8 mouse cellular contexts compared by ENCODE assay signal in genomic region chr14:19041984-19042760, GRCm38 (mm10).
DNase-seq lines count a peak whose midpoint lies in the region; ATAC-seq and TF ChIP-seq lines count a peak whose summit lies in the region.

No protein-coding gene starts in this region.

- peak overlapping the region; percentile 46 for H3K9ac ChIP-seq in limb, embryonic 14.5 days (ENCODE audit: low read depth, low read length, severe bottlenecking)
- H3K9ac ChIP-seq in midbrain, embryonic 15.5 days = peak overlapping the region; percentile 42

- no peak for TF ChIP-seq POLR2A in limb, embryonic 14.5 days (IDR thresholded peaks at IDR 0.05; ENCODE audit: borderline replicate concordance, extremely low read depth, insufficient read depth, insufficient read length)

- H3K9me3 ChIP-seq in limb, embryonic 14.5 days (ENCODE audit: control insufficient read depth, low read length) = no peaks in the 10 kb centered on the region
- H3K9me3 ChIP-seq in midbrain, embryonic 15.5 days = no peaks in the 10 kb centered on the region

- DNase-seq in spleen, postnatal 4 days (ENCODE audit: low spot score in 2 of 2) = peak; percentile 13 to 64
- no peak for DNase-seq in spleen, postnatal 14 days (ENCODE audit: low spot score in 2 of 2)
- DNase-seq in gastrocnemius, postnatal 36 days = peak; percentile 23 to 33
- DNase-seq in kidney, adult 8-10 months = peak; percentile 6 to 15
- peak; percentile 31 for DNase-seq in limb, embryonic 14.5 days (ENCODE audit: low spot score)
- peak; percentile 62 for DNase-seq in testis, postnatal 14 days (ENCODE audit: low spot score)

- peak overlapping the region; percentile 41 for H3K4me3 ChIP-seq in limb, embryonic 14.5 days (replicated peaks; ENCODE audit: low read length)
- H3K4me3 ChIP-seq in midbrain, embryonic 15.5 days = peak overlapping the region; percentile 45

- 4% methylated on average over 48 of the region's 49 CpGs for WGBS in limb, embryonic 14.5 days
- 2% methylated on average over 49 of the region's 49 CpGs for WGBS in midbrain, embryonic 15.5 days

- intact Hi-C loops in gastrocnemius, postnatal 36 days (cut with DNase I) = loop anchor here (2.0 kb wide), 1 partner anchor 537 kb away; no protein-coding TSS in a partner anchor

- H3K27me3 ChIP-seq in limb, embryonic 14.5 days (ENCODE audit: control insufficient read depth, insufficient read depth, low read length) = no peaks in the 10 kb centered on the region
- H3K27me3 ChIP-seq in midbrain, embryonic 15.5 days (replicated peaks) = no peaks in the 10 kb centered on the region

- H3K36me3 ChIP-seq in limb, embryonic 14.5 days (ENCODE audit: control insufficient read depth, insufficient read depth, low read length) = no peaks in the 10 kb centered on the region
- H3K36me3 ChIP-seq in midbrain, embryonic 15.5 days (replicated peaks) = no peaks in the 10 kb centered on the region

- peaks cover 6% of the 10 kb centered on the region; the same call in 1 of the 2 replicates for H3K4me1 ChIP-seq in limb, embryonic 14.5 days (ENCODE audit: control insufficient read depth, insufficient read depth, low read length)
- 0 out of 2 replicates have a peak, but pooled peaks cover 4% of the 10 kb centered on the region for H3K4me1 ChIP-seq in midbrain, embryonic 15.5 days

- peak; percentile 80 for ATAC-seq in common myeloid progenitor, adult 5-6 weeks (replicated peaks; ENCODE audit: low read depth, poor library complexity, severe bottlenecking)
- ATAC-seq in limb, embryonic 14.5 days (ENCODE audit: low FRiP score, low read depth) = peak; percentile 75
- ATAC-seq in midbrain, embryonic 15.5 days (replicated peaks) = peak; percentile 95

- H3K27ac ChIP-seq in limb, embryonic 14.5 days (replicated peaks; ENCODE audit: low read depth, low read length) = no peak overlapping the region
- H3K27ac ChIP-seq in midbrain, embryonic 15.5 days = no peak overlapping the region

- H3K4me2 ChIP-seq in limb, embryonic 14.5 days (replicated peaks; ENCODE audit: low read depth, low read length, severe bottlenecking) = peak overlapping the region; percentile 88
- peak overlapping the region; percentile 69 for H3K4me2 ChIP-seq in midbrain, embryonic 15.5 days

Comparison
In these comparisons a context has a peak if more than half of its experiments do, and no peak if none do; other contexts are left out.
1. DNase-seq: peak in spleen, postnatal 4 days (2 of 2), gastrocnemius, postnatal 36 days (2 of 2), kidney, adult 8-10 months (2 of 2), limb, embryonic 14.5 days (single experiment) and testis, postnatal 14 days (single experiment); none in spleen, postnatal 14 days (0 of 2).
2. Peak in every context shown above with its lines, with median percentiles within 50 percentile points of each other: ATAC-seq.